Mouse (Mus musculus): Measurements from ENCODE around the gene Rgs9.
A peak's percentile ranks its signal among the peaks of the same experiment; 100 is the strongest.

Rgs9 gene

GRCm38 (mm10) chr11:109178788-109179518, 119.0 kb downstream of the Rgs9 start:
- peak; percentile 23 for DNase-seq (ENCODE audit: low read depth, low spot score)

DNA sequence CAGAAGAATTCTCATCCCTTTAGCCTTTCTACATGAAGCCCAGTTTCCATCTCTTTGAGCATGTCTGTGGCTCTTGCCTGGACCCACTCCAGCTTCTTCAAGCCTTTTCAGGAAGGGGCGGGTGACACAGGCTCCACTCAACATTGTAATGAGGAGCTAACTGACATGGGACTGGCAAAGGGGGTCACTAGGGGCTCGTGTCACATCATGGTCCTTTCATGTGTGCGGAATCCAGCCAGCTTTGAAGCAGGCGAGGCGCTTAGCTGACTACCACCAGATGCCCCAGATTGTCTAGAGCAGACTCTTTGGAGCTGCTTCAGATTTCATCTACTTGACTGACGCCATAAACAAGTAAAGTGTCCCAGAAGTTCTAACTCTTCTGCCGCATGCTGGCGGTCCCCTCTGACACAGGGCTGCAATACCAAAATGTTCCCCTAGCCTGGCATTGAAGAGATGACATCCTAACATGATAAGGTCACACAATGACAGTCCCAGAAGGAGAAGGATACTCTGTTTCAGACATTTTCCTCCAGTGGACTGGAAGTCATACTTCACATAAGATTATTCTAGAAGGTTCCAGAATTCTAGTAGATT, 122.5 kb downstream of the Rgs9 start:
- no peak for DNase-seq (ENCODE audit: low read depth, low spot score)

Measured in 3T3-L1 (cell line).